In genomic region chr4:138395087-138395970, GRCm38 (mm10) we compare ENCODE assay signal across 8 mouse cellular contexts. TPM values are rescaled to one million over a fixed set of nuclear protein-coding genes. Genes with fewer than 3 reads are reported as not detected.
DNase-seq lines count a peak whose midpoint lies in the region; ATAC-seq and TF ChIP-seq lines count a peak whose summit lies in the region.

No protein-coding gene starts in this region.

- 1% methylated on average over 95 of the region's 103 CpGs for WGBS in kidney, embryonic 14.5 days

- no peak for DNase-seq in kidney, adult 11 months
- DNase-seq in brain, embryonic 14.5 days (ENCODE audit: low read depth): peak; percentile 74
- DNase-seq in frontal cortex, postnatal 25 days (ENCODE audit: low spot score in 2 of 2): peak; percentile 33 to 34
- peak; percentile 60 to 82 for DNase-seq in left cerebral cortex, postnatal 36 days (ENCODE audit: low spot score in 2 of 2)
- DNase-seq in retina, postnatal 1 day: peak; percentile 56
- no peak for DNase-seq in cerebellum, adult 8-10 months

- no peak for TF ChIP-seq POLR2A in brain, embryonic 14.5 days (IDR thresholded peaks at IDR 0.05; ENCODE audit: borderline replicate concordance, extremely low read depth, insufficient read depth, insufficient read length, poor library complexity, severe bottlenecking)

- H3K4me3 ChIP-seq in kidney, embryonic 14.5 days (ENCODE audit: low read length): peak overlapping the region; percentile 42

- H3K4me2 ChIP-seq in kidney, embryonic 14.5 days (replicated peaks; ENCODE audit: low read depth, low read length): peak overlapping the region; percentile 58

- no peak overlapping the region for H3K27ac ChIP-seq in kidney, embryonic 14.5 days (ENCODE audit: low read depth, low read length)

- ATAC-seq in kidney, embryonic 14.5 days (ENCODE audit: low FRiP score, low TSS enrichment): peak; percentile 61; the same call in 1 of the 2 replicates
- no peak for ATAC-seq in erythroblast, adult 5-6 weeks (replicated peaks; ENCODE audit: low FRiP score, poor library complexity, severe bottlenecking)

- H3K36me3 ChIP-seq in kidney, embryonic 14.5 days (ENCODE audit: control insufficient read depth, insufficient read depth, low read length): no peaks in the 10 kb centered on the region

- 0 out of 2 replicates have a peak overlapping the region, but pooled peaks have one; percentile 13 for H3K9ac ChIP-seq in kidney, embryonic 14.5 days (ENCODE audit: low read depth, low read length)

- H3K9me3 ChIP-seq in kidney, embryonic 14.5 days (ENCODE audit: control insufficient read depth, low read length): no peaks in the 10 kb centered on the region

- peaks cover 59% of the 10 kb centered on the region for H3K27me3 ChIP-seq in kidney, embryonic 14.5 days (ENCODE audit: control insufficient read depth, insufficient read depth, low read length)

- H3K4me1 ChIP-seq in kidney, embryonic 14.5 days (ENCODE audit: control insufficient read depth, insufficient read depth, low read length): peaks cover 17% of the 10 kb centered on the region

- no peak for TF ChIP-seq CTCF in brain, embryonic 14.5 days (IDR thresholded peaks at IDR 0.05; ENCODE audit: borderline replicate concordance, extremely low read depth, insufficient read depth, insufficient read length)

- intact Hi-C loops in left cerebral cortex, postnatal 36 days (cut with DNase I): no loop called here

RNA-seq across cellular contexts. Expression of gene Fam43b, which starts 1.0 kb away (rescaled TPM):
- polyA plus RNA-seq in kidney, embryonic 14.5 days (2014; fragmentation: Nextera tagmentation; extraction: Ambion mirVana): not detected in 2 replicates
- 2.9 and 4.3 TPM in 2 replicates for polyA plus RNA-seq in brain, embryonic 14.5 days (2012; rRNA removed)
- 10 to 100 TPM; 27.0 to 35.4 TPM for total RNA-seq in left cerebral cortex, postnatal 36 days (2021)
- not detected in 2 replicates for total RNA-seq in erythroblast, adult 5-6 weeks (2015; ENCODE audit: low replicate concordance)
- not detected in 2 replicates for total RNA-seq in erythroblast, adult 5-6 weeks (2017; ENCODE audit: low replicate concordance)

RNA-seq across cellular contexts. Expression of gene Cda, which starts 27.5 kb away (rescaled TPM):
- 21.7 TPM in 2 replicates for polyA plus RNA-seq in kidney, embryonic 14.5 days (2014; fragmentation: Nextera tagmentation; extraction: Ambion mirVana)
- 1.9 and 3.2 TPM in 2 replicates for polyA plus RNA-seq in brain, embryonic 14.5 days (2012; rRNA removed)
- total RNA-seq in left cerebral cortex, postnatal 36 days (2021): 1 to 10 TPM; 3.5 to 3.7 TPM
- total RNA-seq in erythroblast, adult 5-6 weeks (2015; ENCODE audit: low replicate concordance): not detected in 2 replicates
- not detected in 2 replicates for total RNA-seq in erythroblast, adult 5-6 weeks (2017; ENCODE audit: low replicate concordance)

RNA-seq across cellular contexts. Expression of gene Mul1, which starts 39.1 kb away (rescaled TPM):
- polyA plus RNA-seq in kidney, embryonic 14.5 days (2014; fragmentation: Nextera tagmentation; extraction: Ambion mirVana): 16.7 and 16.9 TPM in 2 replicates
- polyA plus RNA-seq in brain, embryonic 14.5 days (2012; rRNA removed): 14.5 and 19.6 TPM in 2 replicates
- 10 to 100 TPM; 56.4 to 58.5 TPM for total RNA-seq in left cerebral cortex, postnatal 36 days (2021)
- 3.7 and 4.2 TPM in 2 replicates for total RNA-seq in erythroblast, adult 5-6 weeks (2015; ENCODE audit: low replicate concordance)
- 2.0 and 3.8 TPM in 2 replicates for total RNA-seq in erythroblast, adult 5-6 weeks (2017; ENCODE audit: low replicate concordance)

RNA-seq across cellular contexts. Expression of gene Camk2n1, which starts 58.8 kb away (rescaled TPM):
- polyA plus RNA-seq in kidney, embryonic 14.5 days (2014; fragmentation: Nextera tagmentation; extraction: Ambion mirVana): 7.4 and 10.1 TPM in 2 replicates
- polyA plus RNA-seq in brain, embryonic 14.5 days (2012; rRNA removed): 28.3 and 37.4 TPM in 2 replicates
- 1,000 to 10,000 TPM; 1,236 to 1,427 TPM for total RNA-seq in left cerebral cortex, postnatal 36 days (2021)
- not detected in 2 replicates for total RNA-seq in erythroblast, adult 5-6 weeks (2015; ENCODE audit: low replicate concordance)
- total RNA-seq in erythroblast, adult 5-6 weeks (2017; ENCODE audit: low replicate concordance): not detected in 2 replicates

Comparison
In these comparisons a context has a peak if more than half of its experiments do, and no peak if none do; other contexts are left out.
1. DNase-seq: peak in brain, embryonic 14.5 days (single experiment), frontal cortex, postnatal 25 days (2 of 2), left cerebral cortex, postnatal 36 days (2 of 2) and retina, postnatal 1 day (single experiment); none in kidney, adult 11 months (single experiment) and cerebellum, adult 8-10 months (single experiment).
2. RNA of gene Fam43b, which starts 1.0 kb away (total RNA-seq): 27.0 to 35.4 TPM in left cerebral cortex, postnatal 36 days; not detected in erythroblast, adult 5-6 weeks; every median in the first group is over 10 times any median in the second.
3. RNA of gene Cda, which starts 27.5 kb away (total RNA-seq): 3.5 to 3.7 TPM in left cerebral cortex, postnatal 36 days; not detected in erythroblast, adult 5-6 weeks; every median in the first group is over 4 times any median in the second.
4. RNA of gene Mul1, which starts 39.1 kb away (total RNA-seq): 56.4 to 58.5 TPM in left cerebral cortex, postnatal 36 days; 2.0 to 4.2 TPM in erythroblast, adult 5-6 weeks; every median in the first group is over 10 times any median in the second.